9 mouse cellular contexts compared by ENCODE assay signal in the genomic region with DNA sequence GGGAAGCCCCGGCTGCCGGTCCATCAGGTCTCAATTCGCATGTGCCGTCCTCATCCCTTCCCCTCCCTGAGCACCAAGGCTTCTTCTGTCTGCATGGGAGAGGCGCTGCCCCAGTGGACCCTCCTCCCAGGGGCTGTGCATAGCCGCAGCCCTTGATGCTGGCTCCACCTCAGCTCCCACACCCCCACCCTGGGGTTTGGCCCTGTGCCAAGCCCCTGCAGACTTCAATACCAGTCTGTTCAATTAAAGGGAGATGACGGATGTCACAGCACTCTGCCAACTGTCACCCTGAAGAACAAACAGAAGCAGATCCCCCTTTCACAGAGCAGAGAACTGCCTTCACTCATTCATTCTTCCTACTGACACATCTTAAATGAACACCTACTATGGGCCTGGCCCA. TPM values are rescaled to one million over a fixed set of nuclear protein-coding genes. Genes with fewer than 3 reads are reported as not detected.
DNase-seq lines count a peak whose midpoint lies in the region; ATAC-seq lines count a peak whose summit lies in the region.
"Had no signal": no experiment of that assay in that cellular context is flagged by ENCODE, and none has a peak within 500 bp of the region (broad histone marks: within the 10 kb centered on the region; RNA-seq: fewer than 3 reads in every experiment).

No protein-coding gene starts in this region.

- H3K4me2 ChIP-seq in intestine, embryonic 15.5 days (replicated peaks), result no peak overlapping the region
- H3K4me2 ChIP-seq in neural tube, embryonic 13.5 days, result no peak overlapping the region

- H3K27me3 ChIP-seq in heart, embryonic 10.5 days (ENCODE audit: insufficient read depth, poor library complexity, severe bottlenecking), result peaks cover 19% of the 10 kb centered on the region
- H3K27me3 ChIP-seq in embryonic facial prominence, embryonic 10.5 days (replicated peaks; ENCODE audit: low read depth, poor library complexity, severe bottlenecking), result no peaks in the 10 kb centered on the region
- no peaks in the 10 kb centered on the region for H3K27me3 ChIP-seq in intestine, embryonic 15.5 days (replicated peaks)
- no peaks in the 10 kb centered on the region for H3K27me3 ChIP-seq in neural tube, embryonic 13.5 days

- H3K36me3 ChIP-seq in heart, embryonic 10.5 days, result no peaks in the 10 kb centered on the region
- peaks cover 7% of the 10 kb centered on the region; the same call in 1 of the 2 replicates for H3K36me3 ChIP-seq in embryonic facial prominence, embryonic 10.5 days (replicated peaks)
- no peaks in the 10 kb centered on the region for H3K36me3 ChIP-seq in intestine, embryonic 15.5 days
- H3K36me3 ChIP-seq in neural tube, embryonic 13.5 days, result no peaks in the 10 kb centered on the region

- peaks cover 41% of the 10 kb centered on the region for H3K4me1 ChIP-seq in heart, embryonic 10.5 days
- peaks cover 75% of the 10 kb centered on the region for H3K4me1 ChIP-seq in embryonic facial prominence, embryonic 10.5 days
- peaks cover 27% of the 10 kb centered on the region for H3K4me1 ChIP-seq in intestine, embryonic 15.5 days (replicated peaks)
- peaks cover 78% of the 10 kb centered on the region for H3K4me1 ChIP-seq in neural tube, embryonic 13.5 days (replicated peaks)

- no peak overlapping the region for H3K4me3 ChIP-seq in heart, embryonic 10.5 days
- no peak overlapping the region for H3K4me3 ChIP-seq in embryonic facial prominence, embryonic 10.5 days
- H3K4me3 ChIP-seq in intestine, embryonic 15.5 days (replicated peaks), result no peak overlapping the region
- no peak overlapping the region for H3K4me3 ChIP-seq in neural tube, embryonic 13.5 days
- H3K4me3 ChIP-seq: myocyte had no signal

- H3K9me3 ChIP-seq in heart, embryonic 10.5 days, result no peaks in the 10 kb centered on the region
- H3K9me3 ChIP-seq in embryonic facial prominence, embryonic 10.5 days, result no peaks in the 10 kb centered on the region
- no peaks in the 10 kb centered on the region for H3K9me3 ChIP-seq in intestine, embryonic 15.5 days
- no peaks in the 10 kb centered on the region for H3K9me3 ChIP-seq in neural tube, embryonic 13.5 days

- 39% methylated on average over 7 of the region's 7 CpGs for WGBS in heart, embryonic 10.5 days
- 66% methylated on average over 7 of the region's 7 CpGs for WGBS in embryonic facial prominence, embryonic 10.5 days
- WGBS in intestine, embryonic 15.5 days, result 33% methylated on average over 7 of the region's 7 CpGs
- WGBS in neural tube, embryonic 13.5 days, result 16% methylated on average over 7 of the region's 7 CpGs

- peak; percentile 57 for ATAC-seq in intestine, embryonic 15.5 days
- ATAC-seq in neural tube, embryonic 13.5 days (ENCODE audit: low read depth), result peak; percentile 36
- no peak for ATAC-seq in megakaryocyte-erythroid progenitor cell, adult 5-6 weeks (replicated peaks; ENCODE audit: low FRiP score, low TSS enrichment, poor library complexity, severe bottlenecking)

- H3K27ac ChIP-seq in heart, embryonic 10.5 days, result peak overlapping the region; percentile 44; the same call in 1 of the 2 replicates
- H3K27ac ChIP-seq in embryonic facial prominence, embryonic 10.5 days (replicated peaks), result 0 out of 2 replicates have a peak overlapping the region, but pooled peaks have one; percentile 20
- H3K27ac ChIP-seq in intestine, embryonic 15.5 days, result no peak overlapping the region
- H3K27ac ChIP-seq in neural tube, embryonic 13.5 days (replicated peaks), result peak overlapping the region; percentile 59

- no peak for DNase-seq in heart, embryonic 10.5 days (ENCODE audit: low spot score)
- no peak for DNase-seq in heart, adult 18-20 months
- DNase-seq in embryonic facial prominence, embryonic 10.5 days (ENCODE audit: low spot score), result no peak
- DNase-seq in adrenal gland, adult 8-10 months, result no peak
- no peak for DNase-seq in left cerebral cortex, adult 11 months (ENCODE audit: low spot score)

- H3K9ac ChIP-seq in intestine, embryonic 15.5 days, result no peak overlapping the region
- H3K9ac ChIP-seq in neural tube, embryonic 13.5 days, result no peak overlapping the region

RNA-seq across cellular contexts. Expression of a gene that starts 19.1 kb away (rescaled TPM):
- 2.6 and 4.2 TPM in 2 replicates for polyA plus RNA-seq in heart, embryonic 10.5 days (2016; fragmentation: Nextera tagmentation; extraction: Ambion mirVana)
- under 1 TPM; 0.89 to 0.90 TPM for total RNA-seq in heart, adult 18-20 months (2021)
- polyA plus RNA-seq in embryonic facial prominence, embryonic 10.5 days (2016; fragmentation: Nextera tagmentation; extraction: Ambion mirVana), result 10.7 and 12.4 TPM in 2 replicates
- polyA plus RNA-seq in intestine, embryonic 15.5 days (2015; fragmentation: Nextera tagmentation; extraction: Ambion mirVana), result 8.2 and 8.9 TPM in 2 replicates
- 16.8 and 18.6 TPM in 2 replicates for polyA plus RNA-seq in neural tube, embryonic 13.5 days (2015; fragmentation: Nextera tagmentation; extraction: Ambion mirVana)
- 10 to 100 TPM; 20.6 to 36.8 (median 29.4) TPM for total RNA-seq in adrenal gland, adult 8-10 months (2022)
- not detected in 2 replicates for total RNA-seq in megakaryocyte-erythroid progenitor cell, adult 5-6 weeks (2014; fragmentation: Nextera tagmentation)
- total RNA-seq in megakaryocyte-erythroid progenitor cell, adult 5-6 weeks (2017), result 0.56 TPM in 1 of 2 replicates, not detected in the other
